ENCODE assay signal across 16 mouse cellular contexts in genomic region chr2:95891566-95891965, GRCm38 (mm10).
DNase-seq lines count a peak whose midpoint lies in the region; ATAC-seq lines count a peak whose summit lies in the region.
"Had no signal": no experiment of that assay in that cellular context is flagged by ENCODE, and none has a peak within 500 bp of the region (broad histone marks: within the 10 kb centered on the region; RNA-seq: fewer than 3 reads in every experiment).

No protein-coding gene starts in this region.

- H3K36me3 ChIP-seq in forebrain, embryonic 14.5 days (ENCODE audit: control insufficient read depth, insufficient read depth, low read length), result no peaks in the 10 kb centered on the region
- no peaks in the 10 kb centered on the region for H3K36me3 ChIP-seq in forebrain, embryonic 11.5 days (ENCODE audit: control insufficient read depth, insufficient read depth, low read length)
- H3K36me3 ChIP-seq: limb, embryonic 12.5 days had no signal

- 60% methylated on average over 2 of the region's 2 CpGs for WGBS in forebrain, embryonic 14.5 days
- 88% methylated on average over 2 of the region's 2 CpGs for WGBS in forebrain, embryonic 11.5 days

- no peaks in the 10 kb centered on the region for H3K27me3 ChIP-seq in forebrain, embryonic 14.5 days (replicated peaks; ENCODE audit: control insufficient read depth, insufficient read depth, low read length)
- no peaks in the 10 kb centered on the region for H3K27me3 ChIP-seq in forebrain, embryonic 11.5 days (ENCODE audit: control insufficient read depth, insufficient read depth, low read length)
- H3K27me3 ChIP-seq: limb, embryonic 12.5 days; megakaryocyte, embryonic 14.5 days had no signal

- DNase-seq in forebrain, embryonic 14.5 days (ENCODE audit: low spot score), result peak; percentile 69
- DNase-seq in forebrain, embryonic 11.5 days (ENCODE audit: low spot score), result no peak
- peak; percentile 33 for DNase-seq in right cerebral cortex, adult 18-20 months
- DNase-seq in right cerebral cortex, postnatal 36 days (ENCODE audit: low spot score in 2 of 2), result no peak
- peak; percentile 31 to 32 for DNase-seq in left cerebral cortex, adult 9 months (ENCODE audit: low spot score in 2 of 2)
- no peak for DNase-seq in embryo, embryonic 11 days
- no peak for DNase-seq in adrenal gland, postnatal 25 days
- DNase-seq: adrenal gland, adult 8-10 months; gastrocnemius, postnatal 36 days; kidney, adult 9 months; lung, adult 2 months; spleen, adult 18-20 months; thymus, adult 18-20 months had no signal

- H3K27ac ChIP-seq in forebrain, embryonic 14.5 days (ENCODE audit: low read depth, low read length), result no peak overlapping the region
- H3K27ac ChIP-seq in forebrain, embryonic 11.5 days (ENCODE audit: low read depth, low read length), result no peak overlapping the region
- H3K27ac ChIP-seq: limb, embryonic 12.5 days had no signal

- no peak overlapping the region for H3K9ac ChIP-seq in forebrain, embryonic 14.5 days (ENCODE audit: low read length)
- H3K9ac ChIP-seq in forebrain, embryonic 11.5 days (ENCODE audit: low read length), result no peak overlapping the region
- H3K9ac ChIP-seq: limb, embryonic 12.5 days had no signal

- H3K9me3 ChIP-seq in forebrain, embryonic 14.5 days (replicated peaks; ENCODE audit: control insufficient read depth, low read length), result no peaks in the 10 kb centered on the region
- no peaks in the 10 kb centered on the region for H3K9me3 ChIP-seq in forebrain, embryonic 11.5 days (ENCODE audit: control insufficient read depth, low read length)
- H3K9me3 ChIP-seq: limb, embryonic 12.5 days; megakaryocyte, embryonic 14.5 days had no signal

- no peak overlapping the region for H3K4me2 ChIP-seq in forebrain, embryonic 14.5 days (ENCODE audit: low read length)
- H3K4me2 ChIP-seq in forebrain, embryonic 11.5 days (ENCODE audit: low read depth, low read length, severe bottlenecking), result no peak overlapping the region
- H3K4me2 ChIP-seq: limb, embryonic 12.5 days had no signal

- no peak overlapping the region for H3K4me3 ChIP-seq in forebrain, embryonic 14.5 days (ENCODE audit: low read depth, low read length)
- H3K4me3 ChIP-seq in forebrain, embryonic 11.5 days (ENCODE audit: low read depth, low read length), result no peak overlapping the region
- H3K4me3 ChIP-seq: erythroblast, embryonic 14.5 days; limb, embryonic 12.5 days; megakaryocyte, embryonic 14.5 days had no signal

- ATAC-seq in forebrain, embryonic 14.5 days, result peak; percentile 58; the same call in 1 of the 2 replicates
- no peak for ATAC-seq in forebrain, embryonic 11.5 days (replicated peaks; ENCODE audit: low FRiP score)

- H3K4me1 ChIP-seq in forebrain, embryonic 14.5 days (ENCODE audit: control insufficient read depth, insufficient read depth, low read length), result no peaks in the 10 kb centered on the region
- no peaks in the 10 kb centered on the region for H3K4me1 ChIP-seq in forebrain, embryonic 11.5 days (replicated peaks; ENCODE audit: control insufficient read depth, insufficient read depth, low read length)
- H3K4me1 ChIP-seq: limb, embryonic 12.5 days; megakaryocyte, embryonic 14.5 days had no signal

Comparison
In these comparisons a context has a peak if more than half of its experiments do, and no peak if none do; other contexts are left out.
1. DNase-seq: peak in forebrain, embryonic 14.5 days (single experiment), right cerebral cortex, adult 18-20 months (single experiment) and left cerebral cortex, adult 9 months (2 of 2); none in forebrain, embryonic 11.5 days (single experiment), right cerebral cortex, postnatal 36 days (0 of 2), embryo, embryonic 11 days (single experiment) and adrenal gland, postnatal 25 days (single experiment).